Mouse (Mus musculus) megakaryocyte, embryonic 14.5 days (primary cell): ENCODE measurements around the gene Abca2.

ENCODE experiments used
- FLI1 ChIP-seq: IDR thresholded peaks from 2 replicates; pipeline ENCODE4 v1.6.1; 2012; ENCODE audit warnings: low read length, inconsistent platforms, mixed read lengths
- GATA1 ChIP-seq: IDR thresholded peaks from 3 replicates; pipeline ENCODE4 v1.6.1; 2012; ENCODE audit warnings: mixed read lengths, low read length, inconsistent platforms, borderline replicate concordance

- TF ChIP-seq GATA1 (no peak), FLI1 (no peak)
These were observed 60.2 kb downstream of the Abca2 start for GRCm38 (mm10) chr2:25488671-25489068.
